Mouse (Mus musculus) spleen, adult 12 weeks (tissue): ENCODE measurements at regions not wholly inside any gene's neighbourhood (a gene's known extent, or its start where the extent isn't known, plus 50 kb on each side); places are given as distances from the start of the nearest gene placed in this dataset.

Experiments used
- DNase-seq: peaks from one replicate; pipeline ENCODE4 v3.0.0; 2022; ENCODE audit warnings: low spot score

GRCm38 (mm10) chr6:66236368-66236767, 284.0 kb downstream of the 4930544G11Rik start:
- DNase-seq, result no peak

- no peak for DNase-seq
These were observed 279.8 kb upstream of the Mad2l1 start for GRCm38 (mm10) chr6:66255378-66255777.

- no peak for DNase-seq
These were observed 271.8 kb upstream of the Mad2l1 start for GRCm38 (mm10) chr6:66263429-66263828.

- no peak for DNase-seq
These were observed 271.3 kb upstream of the Mad2l1 start for GRCm38 (mm10) chr6:66263918-66264317.

- DNase-seq, result no peak
These were observed 266.8 kb upstream of the Mad2l1 start for GRCm38 (mm10) chr6:66268427-66268826.

GRCm38 (mm10) chr6:66271414-66272206, 263.6 kb upstream of the Mad2l1 start:
- DNase-seq, result no peak

- DNase-seq, result no peak
These were observed 263.0 kb upstream of the Mad2l1 start for GRCm38 (mm10) chr6:66272216-66272615.

- no peak for DNase-seq
These were observed 260.5 kb upstream of the Mad2l1 start for GRCm38 (mm10) chr6:66274737-66275136.

- DNase-seq, result no peak
These were observed 254.5 kb upstream of the Mad2l1 start for GRCm38 (mm10) chr6:66280701-66281100.

- no peak for DNase-seq
These were observed 252.5 kb upstream of the Mad2l1 start for GRCm38 (mm10) chr6:66282566-66283115.

GRCm38 (mm10) chr6:66283521-66283920, 251.7 kb upstream of the Mad2l1 start:
- no peak for DNase-seq

GRCm38 (mm10) chr6:66287607-66288006, 247.6 kb upstream of the Mad2l1 start:
- no peak for DNase-seq

- DNase-seq, result no peak
These were observed 246.0 kb upstream of the Mad2l1 start for GRCm38 (mm10) chr6:66289196-66289595.

- no peak for DNase-seq
These were observed 243.6 kb upstream of the Mad2l1 start for GRCm38 (mm10) chr6:66291576-66291975.

- DNase-seq, result no peak
These were observed 237.1 kb upstream of the Mad2l1 start for GRCm38 (mm10) chr6:66298056-66298455.

- no peak for DNase-seq
These were observed 235.0 kb upstream of the Mad2l1 start for GRCm38 (mm10) chr6:66300189-66300588.

- no peak for DNase-seq
These were observed 190.3 kb upstream of the Mad2l1 start for GRCm38 (mm10) chr6:66344848-66345247.

- DNase-seq, result peak; percentile 2
These were observed 187.8 kb upstream of the Mad2l1 start for GRCm38 (mm10) chr6:66347356-66347755.

GRCm38 (mm10) chr6:66361130-66361529, 174.1 kb upstream of the Mad2l1 start:
- DNase-seq, result no peak

- DNase-seq, result no peak
These were observed 167.9 kb upstream of the Mad2l1 start for GRCm38 (mm10) chr6:66367263-66367662.

GRCm38 (mm10) chr6:66381279-66381934, 153.8 kb upstream of the Mad2l1 start:
- no peak for DNase-seq

GRCm38 (mm10) chr6:66382347-66383010, 152.7 kb upstream of the Mad2l1 start:
- no peak for DNase-seq

GRCm38 (mm10) chr6:66395147-66395546, 140.0 kb upstream of the Mad2l1 start:
- no peak for DNase-seq
